Mouse (Mus musculus) cortical plate, adult 2 months (tissue): ENCODE data around the gene Nckap5l.

Experiments
- CTCF ChIP-seq: fragments of 200-500 bp; IDR thresholded peaks from 2 replicates; pipeline ENCODE4 v1.5.1; 2011; ENCODE audit warnings: mild to moderate bottlenecking, control low read depth, low read length; ENCODE audit not compliant: insufficient read depth; ENCODE audit errors: extremely low read depth
- POLR2A ChIP-seq: fragments of 200-500 bp; IDR thresholded peaks from 2 replicates; pipeline ENCODE4 v1.6.1; 2011; ENCODE audit warnings: mild to moderate bottlenecking, low read length, control low read depth; ENCODE audit not compliant: insufficient read depth; ENCODE audit errors: extremely low read depth

- TF ChIP-seq CTCF (no peak), POLR2A (no peak)
Measured at GRCm38 (mm10) chr15:99484745-99485144, 27.2 kb upstream of the Nckap5l start.
